Comparison of ENCODE assay signal across 8 mouse cellular contexts in genomic region chr5:24427981-24428402, GRCm38 (mm10). TPM values are rescaled to one million over a fixed set of nuclear protein-coding genes. Genes with fewer than 3 reads are reported as not detected.
DNase-seq lines count a peak whose midpoint lies in the region; ATAC-seq lines count a peak whose summit lies in the region.

No protein-coding gene starts in this region.

- peak; percentile 44 for DNase-seq in adrenal gland, adult 2 months
- DNase-seq in adrenal gland, adult 8-10 months, result no peak
- DNase-seq in kidney, postnatal 36 days, result peak; percentile 90 to 91
- DNase-seq in mesoderm, embryonic 11.5 days (ENCODE audit: low read depth, low spot score), result peak; percentile 47
- no peak for DNase-seq in layer of hippocampus, adult 11-12 months (ENCODE audit: low spot score)

- H3K9me3 ChIP-seq in embryonic facial prominence, embryonic 13.5 days, result no peaks in the 10 kb centered on the region

- 0 out of 2 replicates have a peak overlapping the region, but pooled peaks have one; percentile 85 for H3K9ac ChIP-seq in embryonic facial prominence, embryonic 13.5 days

- no peak for ATAC-seq in embryonic facial prominence, embryonic 13.5 days (ENCODE audit: insufficient number of reproducible peaks, insufficient read depth, low FRiP score, low TSS enrichment, low read depth)
- ATAC-seq in megakaryocyte-erythroid progenitor cell, adult 5-6 weeks (replicated peaks; ENCODE audit: low FRiP score, low TSS enrichment, poor library complexity, severe bottlenecking), result no peak
- ATAC-seq in frontal cortex, adult (ENCODE audit: low TSS enrichment), result no peak

- H3K4me1 ChIP-seq in embryonic facial prominence, embryonic 13.5 days, result peaks cover 42% of the 10 kb centered on the region

- H3K4me3 ChIP-seq in embryonic facial prominence, embryonic 13.5 days, result peak overlapping the region; percentile 19

- H3K27me3 ChIP-seq in embryonic facial prominence, embryonic 13.5 days, result no peaks in the 10 kb centered on the region

- H3K27ac ChIP-seq in embryonic facial prominence, embryonic 13.5 days, result peak overlapping the region; percentile 28; the same call in 1 of the 2 replicates

- H3K4me2 ChIP-seq in embryonic facial prominence, embryonic 13.5 days, result peak overlapping the region; percentile 85

- WGBS in embryonic facial prominence, embryonic 13.5 days, result 8% methylated on average over 15 of the region's 15 CpGs

- peaks cover 40% of the 10 kb centered on the region for H3K36me3 ChIP-seq in embryonic facial prominence, embryonic 13.5 days

RNA-seq across cellular contexts. Expression of gene Slc4a2, which starts 4.4 kb away (rescaled TPM):
- 10 to 100 TPM; 58.4 to 63.2 TPM for total RNA-seq in adrenal gland, adult 2 months (2021)
- polyA plus RNA-seq in adrenal gland, adult 2 months (2012; rRNA removed), result 65.9 and 74.0 TPM in 2 replicates
- total RNA-seq in adrenal gland, adult 8-10 months (2022), result 10 to 100 TPM; 53.0 to 84.3 (median 65.6) TPM
- polyA plus RNA-seq in embryonic facial prominence, embryonic 13.5 days (2015; fragmentation: Nextera tagmentation; extraction: Ambion mirVana), result 41.0 and 41.2 TPM in 2 replicates
- total RNA-seq in megakaryocyte-erythroid progenitor cell, adult 5-6 weeks (2014; fragmentation: Nextera tagmentation), result 22.8 and 24.7 TPM in 2 replicates
- 15.5 and 16.4 TPM in 2 replicates for total RNA-seq in megakaryocyte-erythroid progenitor cell, adult 5-6 weeks (2017)

RNA-seq across cellular contexts. Expression of gene Cdk5, which starts 4.7 kb away (rescaled TPM):
- total RNA-seq in adrenal gland, adult 2 months (2021), result 10 to 100 TPM; 40.7 to 47.9 TPM
- polyA plus RNA-seq in adrenal gland, adult 2 months (2012; rRNA removed), result 60.2 and 63.3 TPM in 2 replicates
- total RNA-seq in adrenal gland, adult 8-10 months (2022), result 10 to 100 TPM; 43.2 to 66.8 (median 56.2) TPM
- polyA plus RNA-seq in embryonic facial prominence, embryonic 13.5 days (2015; fragmentation: Nextera tagmentation; extraction: Ambion mirVana), result 55.7 and 62.1 TPM in 2 replicates
- 25.5 and 31.7 TPM in 2 replicates for total RNA-seq in megakaryocyte-erythroid progenitor cell, adult 5-6 weeks (2014; fragmentation: Nextera tagmentation)
- total RNA-seq in megakaryocyte-erythroid progenitor cell, adult 5-6 weeks (2017), result 15.0 and 26.5 TPM in 2 replicates

RNA-seq across cellular contexts. Expression of gene Asic3, which starts 14.8 kb away (rescaled TPM):
- total RNA-seq in adrenal gland, adult 2 months (2021), result under 1 TPM in 1 of 2 experiments, not detected in 1; 0.48 TPM
- 0.74 and 1.2 TPM in 2 replicates for polyA plus RNA-seq in adrenal gland, adult 2 months (2012; rRNA removed)
- total RNA-seq in adrenal gland, adult 8-10 months (2022), result under 1 TPM in 3 of 4 experiments, not detected in 1; 0.30 to 0.59 (median 0.55) TPM
- polyA plus RNA-seq in embryonic facial prominence, embryonic 13.5 days (2015; fragmentation: Nextera tagmentation; extraction: Ambion mirVana), result 3.3 and 3.5 TPM in 2 replicates
- total RNA-seq in megakaryocyte-erythroid progenitor cell, adult 5-6 weeks (2014; fragmentation: Nextera tagmentation), result 1.4 TPM in 1 of 2 replicates, not detected in the other
- not detected in 2 replicates for total RNA-seq in megakaryocyte-erythroid progenitor cell, adult 5-6 weeks (2017)

RNA-seq across cellular contexts. Expression of gene Fastk, which starts 17.1 kb away (rescaled TPM):
- 100 to 1,000 TPM in 1 of 2 experiments, 10 to 100 TPM in 1; 93.4 to 108 TPM for total RNA-seq in adrenal gland, adult 2 months (2021)
- 335 and 350 TPM in 2 replicates for polyA plus RNA-seq in adrenal gland, adult 2 months (2012; rRNA removed)
- total RNA-seq in adrenal gland, adult 8-10 months (2022), result 100 to 1,000 TPM in 2 of 4 experiments, 10 to 100 TPM in 2; 96.8 to 117 (median 102) TPM
- 106 and 109 TPM in 2 replicates for polyA plus RNA-seq in embryonic facial prominence, embryonic 13.5 days (2015; fragmentation: Nextera tagmentation; extraction: Ambion mirVana)
- total RNA-seq in megakaryocyte-erythroid progenitor cell, adult 5-6 weeks (2014; fragmentation: Nextera tagmentation), result 101 and 135 TPM in 2 replicates
- 14.1 and 30.4 TPM in 2 replicates for total RNA-seq in megakaryocyte-erythroid progenitor cell, adult 5-6 weeks (2017)

RNA-seq across cellular contexts. Expression of gene Tmub1, which starts 19.7 kb away (rescaled TPM):
- 10 to 100 TPM; 16.7 to 20.5 TPM for total RNA-seq in adrenal gland, adult 2 months (2021)
- 86.7 and 94.5 TPM in 2 replicates for polyA plus RNA-seq in adrenal gland, adult 2 months (2012; rRNA removed)
- 10 to 100 TPM; 17.0 to 19.6 (median 17.7) TPM for total RNA-seq in adrenal gland, adult 8-10 months (2022)
- polyA plus RNA-seq in embryonic facial prominence, embryonic 13.5 days (2015; fragmentation: Nextera tagmentation; extraction: Ambion mirVana), result 20.2 and 22.8 TPM in 2 replicates
- total RNA-seq in megakaryocyte-erythroid progenitor cell, adult 5-6 weeks (2014; fragmentation: Nextera tagmentation), result 10.5 and 11.4 TPM in 2 replicates
- 5.6 and 6.2 TPM in 2 replicates for total RNA-seq in megakaryocyte-erythroid progenitor cell, adult 5-6 weeks (2017)

Comparison
In these comparisons a context has a peak if more than half of its experiments do, and no peak if none do; other contexts are left out.
1. DNase-seq: peak in adrenal gland, adult 2 months (single experiment), kidney, postnatal 36 days (2 of 2) and mesoderm, embryonic 11.5 days (single experiment); none in adrenal gland, adult 8-10 months (single experiment) and layer of hippocampus, adult 11-12 months (single experiment).